Mouse (Mus musculus) heart, postnatal 0 days (tissue): ENCODE results near the gene Uvrag. TPM values are rescaled to one million over a fixed set of nuclear protein-coding genes. Genes with fewer than 3 reads are reported as not detected.

Experiments used
- ATAC-seq: fragments of 200-750 bp; cut with Nextera tagmentation; 2 replicates; pipeline ENCODE4 v1.8.0; 2017; ENCODE audit warnings: low read depth, moderate number of reproducible peaks, moderate library complexity; ENCODE audit not compliant: insufficient read depth
- DNase-seq: peaks from one replicate; pipeline ENCODE4 v3.0.0-alpha.2; 2016; ENCODE audit warnings: low spot score
- H3K27ac ChIP-seq: fragments of 300-500 bp; sonication (generic); 2 replicates; pipeline ENCODE4 v1.5.1; 2014; ENCODE audit warnings: low read depth, mild to moderate bottlenecking
- H3K27me3 ChIP-seq: fragments of 300-500 bp; sonication (generic); 2 replicates; pipeline ENCODE4 v1.6.1; 2014; ENCODE audit warnings: low read length, mixed read lengths; ENCODE audit not compliant: control insufficient read depth, insufficient read depth
- H3K36me3 ChIP-seq: fragments of 300-500 bp; sonication (generic); replicated peaks from 2 replicates; pipeline ENCODE4 v1.6.1; 2014; ENCODE audit warnings: low read length, mixed read lengths; ENCODE audit not compliant: control insufficient read depth, insufficient read depth
- H3K4me1 ChIP-seq: fragments of 300-500 bp; sonication (generic); 2 replicates; pipeline ENCODE4 v1.6.1; 2014; ENCODE audit warnings: antibody characterized with exemption; ENCODE audit not compliant: control insufficient read depth, insufficient read depth
- H3K4me2 ChIP-seq: fragments of 300-500 bp; sonication (generic); 2 replicates; pipeline ENCODE4 v1.6.1; 2014; ENCODE audit warnings: low read depth, mild to moderate bottlenecking, low read length, moderate library complexity
- H3K4me3 ChIP-seq: fragments of 300-500 bp; sonication (generic); 2 replicates; pipeline ENCODE4 v1.5.1; 2014; ENCODE audit warnings: low read depth, low read length
- H3K9ac ChIP-seq: fragments of 300-500 bp; sonication (generic); replicated peaks from 2 replicates; pipeline ENCODE4 v1.6.1; 2014; ENCODE audit warnings: low read depth, low read length, mixed read lengths
- H3K9me3 ChIP-seq: fragments of 300-500 bp; sonication (generic); replicated peaks from 2 replicates; pipeline ENCODE4 v1.6.1; 2016; ENCODE audit warnings: low read length; ENCODE audit not compliant: control insufficient read depth
- CTCF ChIP-seq: IDR thresholded peaks from 2 replicates; pipeline ENCODE4 v1.5.1; 2016; ENCODE audit warnings: antibody characterized with exemption, control low read depth, low read depth
- EP300 ChIP-seq: IDR thresholded peaks from 2 replicates; pipeline ENCODE4 v1.6.1; 2016; ENCODE audit warnings: antibody characterized with exemption, low read depth
- WGBS: fragments of 180-500 bp; shearing (Covaris S2); extraction: QIAGEN DNeasy Blood & Tissue Kit; methylation state at CpG from one replicate; pipeline ENCODE4 v1.1.7; 2014; 5-methylcytosine and 5-hydroxymethylcytosine counted together
- polyA plus RNA-seq: library from polyadenylated mRNA; unstranded; fragments of >200 nt; fragmentation: Nextera tagmentation; extraction: Ambion mirVana; gene quantifications from 2 replicates; pipeline ENCODE4 v1.2.1, GENCODE M21; 2015
- total RNA-seq: library from RNA; depleted of rRNA; stranded (reverse); fragments of >200 nt; gene quantifications from 2 replicates; pipeline ENCODE4 v1.2.3, GENCODE M21; 2014; ENCODE audit warnings: low replicate concordance

Gene Uvrag
- total and polyA plus RNA-seq, 2 experiments from 2014 or later = 11.8 to 38.1 TPM

- TF ChIP-seq CTCF (no peak), EP300 (no peak)
- Histone ChIP-seq H3K9me3 (no peaks in the 10 kb centered on the region), H3K4me3 (no peak overlapping the region), H3K4me2 (no peak overlapping the region), H3K27me3 (no peaks in the 10 kb centered on the region), H3K9ac (no peak overlapping the region), H3K27ac (no peak overlapping the region), H3K4me1 (peaks cover 12% of the 10 kb centered on the region; the same call in 1 of the 2 replicates), H3K36me3 (no peaks in the 10 kb centered on the region)
- no peak for ATAC-seq
- DNase-seq = no peak
- WGBS = 87% methylated on average over 9 of the region's 9 CpGs
Observed at GRCm38 (mm10) chr7:99175666-99176065, 34.7 kb upstream of the Uvrag start.

GRCm38 (mm10) chr7:99175118-99175517 is 34.2 kb upstream of the Uvrag start:
- DNase-seq (no peak), ATAC-seq (no peak)
- WGBS = 85% methylated on average over 11 of the region's 11 CpGs
- Histone ChIP-seq H3K4me1 (peaks cover 12% of the 10 kb centered on the region; the same call in 1 of the 2 replicates), H3K4me2 (no peak overlapping the region), H3K36me3 (no peaks in the 10 kb centered on the region), H3K9me3 (no peaks in the 10 kb centered on the region), H3K27ac (no peak overlapping the region), H3K4me3 (no peak overlapping the region), H3K9ac (no peak overlapping the region), H3K27me3 (no peaks in the 10 kb centered on the region)
- TF ChIP-seq CTCF (no peak), EP300 (no peak)

GRCm38 (mm10) chr7:99174006-99174405 is 33.1 kb upstream of the Uvrag start:
- no peak for TF ChIP-seq EP300
- no peaks in the 10 kb centered on the region for H3K27me3 ChIP-seq
- no peak overlapping the region for H3K27ac ChIP-seq
- DNase-seq (no peak), ATAC-seq (no peak)
- H3K9me3 ChIP-seq = no peaks in the 10 kb centered on the region
- no peak overlapping the region for H3K9ac ChIP-seq
- 71% methylated on average over 4 of the region's 4 CpGs for WGBS
- H3K4me2 ChIP-seq = no peak overlapping the region
- no peak overlapping the region for H3K4me3 ChIP-seq
- H3K4me1 ChIP-seq = peaks cover 8% of the 10 kb centered on the region; the same call in 1 of the 2 replicates
- H3K36me3 ChIP-seq = 0 out of 2 replicates have a peak, but pooled peaks cover 4% of the 10 kb centered on the region

GRCm38 (mm10) chr7:99172898-99173297 is 32.0 kb upstream of the Uvrag start:
- no peak for DNase-seq
- no peaks in the 10 kb centered on the region for H3K27me3 ChIP-seq
- H3K9me3 ChIP-seq = no peaks in the 10 kb centered on the region
- peak; percentile 18; the same call in 1 of the 2 replicates for ATAC-seq
- H3K27ac ChIP-seq = no peak overlapping the region
- no peak overlapping the region for H3K4me2 ChIP-seq
- 32% methylated on average over 6 of the region's 6 CpGs for WGBS
- TF ChIP-seq CTCF = no peak
- no peak for TF ChIP-seq EP300
- H3K4me3 ChIP-seq = no peak overlapping the region
- 0 out of 2 replicates have a peak, but pooled peaks cover 4% of the 10 kb centered on the region for H3K36me3 ChIP-seq
- peaks cover 8% of the 10 kb centered on the region; the same call in 1 of the 2 replicates for H3K4me1 ChIP-seq
- H3K9ac ChIP-seq = no peak overlapping the region

GRCm38 (mm10) chr7:99171730-99172463 is 31.0 kb upstream of the Uvrag start:
- H3K4me1 ChIP-seq = peaks cover 7% of the 10 kb centered on the region; the same call in 1 of the 2 replicates
- no peak overlapping the region for H3K4me3 ChIP-seq
- WGBS = 64% methylated on average over 10 of the region's 10 CpGs
- no peak overlapping the region for H3K9ac ChIP-seq
- ATAC-seq = no peak
- TF ChIP-seq CTCF = no peak
- no peak for TF ChIP-seq EP300
- H3K9me3 ChIP-seq = no peaks in the 10 kb centered on the region
- no peak overlapping the region for H3K27ac ChIP-seq
- no peaks in the 10 kb centered on the region for H3K27me3 ChIP-seq
- 0 out of 2 replicates have a peak, but pooled peaks cover 4% of the 10 kb centered on the region for H3K36me3 ChIP-seq
- no peak for DNase-seq
- H3K4me2 ChIP-seq = no peak overlapping the region
